ENCODE assay signal across 12 mouse cellular contexts in genomic region chr6:83315293-83315692, GRCm38 (mm10). TPM values are rescaled to one million over a fixed set of nuclear protein-coding genes. Genes with fewer than 3 reads are reported as not detected.
DNase-seq lines count a peak whose midpoint lies in the region; ATAC-seq and TF ChIP-seq lines count a peak whose summit lies in the region.
"Had no signal": no experiment of that assay in that cellular context is flagged by ENCODE, and none has a peak within 500 bp of the region (broad histone marks: within the 10 kb centered on the region; RNA-seq: fewer than 3 reads in every experiment).

No protein-coding gene starts in this region.

- no peak for TF ChIP-seq CTCF in MEL (IDR thresholded peaks at IDR 0.05 in 2 of 3, conservative IDR thresholded peaks at IDR 0.05 in 1 of 3; ENCODE audit: control insufficient read depth in 1 of 3, insufficient read depth in 1 of 3, low read depth in 2 of 3, low read length in 3 of 3, poor library complexity in 1 of 3, severe bottlenecking in 1 of 3)

- TF ChIP-seq EP300 in MEL (IDR thresholded peaks at IDR 0.05; ENCODE audit: low read depth in 1 of 2, low read length in 2 of 2) = no peak

- DNase-seq in kidney, postnatal 36 days = no peak
- no peak for DNase-seq in MEL (ENCODE audit: low read depth, low spot score)
- no peak for DNase-seq in liver, embryonic 13.5 days
- no peak for DNase-seq in yolk sac, embryonic 10.5 days (ENCODE audit: low spot score)
- no peak for DNase-seq in thymus, postnatal 4 days
- DNase-seq: cerebellum, postnatal 36 days; gastrocnemius, postnatal 36 days; kidney, adult 9 months had no signal

- peaks cover 75% of the 10 kb centered on the region for H3K4me1 ChIP-seq in erythroblast, embryonic 14.5 days (ENCODE audit: control insufficient read depth)
- H3K4me1 ChIP-seq in kidney, embryonic 16.5 days (ENCODE audit: insufficient read depth, low read length) = peaks cover 19% of the 10 kb centered on the region
- H3K4me1 ChIP-seq in MEL (ENCODE audit: control insufficient read depth in 1 of 2, insufficient read depth in 2 of 2, low read length in 2 of 2) = peaks cover 4 to 12% of the 10 kb centered on the region in 2 experiments; a peak in 3 of 4 replicates
- H3K4me1 ChIP-seq in liver, embryonic 13.5 days (replicated peaks) = peaks cover 70% of the 10 kb centered on the region

- H3K27ac ChIP-seq in kidney, embryonic 16.5 days (ENCODE audit: low read length) = no peak overlapping the region
- no peak overlapping the region; the same call in 1 of the 2 replicates for H3K27ac ChIP-seq in MEL (ENCODE audit: control insufficient read depth, low read depth, low read length)
- H3K27ac ChIP-seq in liver, embryonic 13.5 days = peak overlapping the region; percentile 92

- H3K4me3 ChIP-seq in erythroblast, embryonic 14.5 days (replicated peaks) = peak overlapping the region; percentile 79
- no peak overlapping the region for H3K4me3 ChIP-seq in kidney, embryonic 16.5 days (ENCODE audit: low read length)
- 0 out of 4 replicates have a peak overlapping the region, but pooled peaks have one; percentile 8 to 81 for H3K4me3 ChIP-seq in MEL (ENCODE audit: control insufficient read depth in 1 of 2, insufficient read depth in 1 of 2, low read depth in 2 of 2, low read length in 2 of 2)
- H3K4me3 ChIP-seq in liver, embryonic 13.5 days (replicated peaks) = peak overlapping the region; percentile 83

- no peak for TF ChIP-seq RAD21 in MEL (IDR thresholded peaks at IDR 0.05; ENCODE audit: low read depth, low read length)

- no peaks in the 10 kb centered on the region for H3K9me3 ChIP-seq in erythroblast, embryonic 14.5 days (ENCODE audit: control insufficient read depth, low read length)
- no peaks in the 10 kb centered on the region for H3K9me3 ChIP-seq in kidney, embryonic 16.5 days (ENCODE audit: low read length)
- no peaks in the 10 kb centered on the region for H3K9me3 ChIP-seq in MEL (replicated peaks; ENCODE audit: insufficient read depth, low read length)
- no peaks in the 10 kb centered on the region for H3K9me3 ChIP-seq in liver, embryonic 13.5 days (replicated peaks)

- no peak for TF ChIP-seq POLR2A in MEL (IDR thresholded peaks at IDR 0.05; ENCODE audit: control insufficient read depth in 1 of 2, insufficient read depth in 1 of 2, low read depth in 1 of 2, low read length in 2 of 2, poor library complexity in 1 of 2)

- H3K79me2 ChIP-seq in MEL (ENCODE audit: control insufficient read depth, insufficient read depth, low read length, poor library complexity) = peaks cover 37% of the 10 kb centered on the region

- H3K9ac ChIP-seq in kidney, embryonic 16.5 days (replicated peaks; ENCODE audit: low read length) = no peak overlapping the region
- peak overlapping the region; percentile 92 for H3K9ac ChIP-seq in MEL (ENCODE audit: control insufficient read depth, low read depth, low read length, poor library complexity, severe bottlenecking)
- peak overlapping the region; percentile 88 for H3K9ac ChIP-seq in liver, embryonic 13.5 days

- peaks cover 61% of the 10 kb centered on the region for H3K36me3 ChIP-seq in erythroblast, embryonic 14.5 days (ENCODE audit: control insufficient read depth)
- peaks cover 14% of the 10 kb centered on the region for H3K36me3 ChIP-seq in kidney, embryonic 16.5 days (ENCODE audit: insufficient read depth, low read length)
- H3K36me3 ChIP-seq in MEL (ENCODE audit: control insufficient read depth in 1 of 2, insufficient read depth in 2 of 2, low read length in 2 of 2) = peaks cover 16 to 21% of the 10 kb centered on the region in 2 experiments
- H3K36me3 ChIP-seq in liver, embryonic 13.5 days = peaks cover 39% of the 10 kb centered on the region

- no peak for ATAC-seq in erythroblast, adult 5-6 weeks (replicated peaks; ENCODE audit: low FRiP score, poor library complexity, severe bottlenecking)
- ATAC-seq in kidney, embryonic 16.5 days (ENCODE audit: low FRiP score, low TSS enrichment) = no peak
- no peak for ATAC-seq in liver, embryonic 13.5 days (ENCODE audit: low read depth)
- ATAC-seq: activated CD4-positive, CD25-positive, alpha-beta regulatory T cell, adult 4 months had no signal

- H3K27me3 ChIP-seq in erythroblast, embryonic 14.5 days (ENCODE audit: control insufficient read depth) = no peaks in the 10 kb centered on the region
- no peaks in the 10 kb centered on the region for H3K27me3 ChIP-seq in kidney, embryonic 16.5 days (ENCODE audit: insufficient read depth, low read length)
- H3K27me3 ChIP-seq in MEL (ENCODE audit: control insufficient read depth in 1 of 2, insufficient read depth in 2 of 2, low read length in 2 of 2) = no peaks in the 10 kb centered on the region
- no peaks in the 10 kb centered on the region for H3K27me3 ChIP-seq in liver, embryonic 13.5 days

- peak overlapping the region; percentile 86; the same call in 1 of the 2 replicates for H3K4me2 ChIP-seq in kidney, embryonic 16.5 days (replicated peaks; ENCODE audit: low read depth, low read length)
- peak overlapping the region; percentile 81 for H3K4me2 ChIP-seq in liver, embryonic 13.5 days

TF ChIP-seq in MEL, 35 proteins besides CTCF, POLR2A, EP300 and RAD21:
- TF ChIP-seq CHD1 (IDR thresholded peaks at IDR 0.05; ENCODE audit: low read depth, low read length) (no peak), ZMIZ1 (IDR thresholded peaks at IDR 0.05; ENCODE audit: low read depth, low read length) (no peak), NRF1 (IDR thresholded peaks at IDR 0.05; ENCODE audit: insufficient read depth, low read depth, low read length, poor library complexity, severe bottlenecking) (no peak), ZNF384 (IDR thresholded peaks at IDR 0.05; ENCODE audit: low read depth, low read length) (no peak), MXI1 (IDR thresholded peaks at IDR 0.05; ENCODE audit: low read depth, low read length) (no peak), POLR2AphosphoS5 (IDR thresholded peaks at IDR 0.05; ENCODE audit: borderline replicate concordance, low read depth, low read length) (no peak), POLR2AphosphoS2 (IDR thresholded peaks at IDR 0.05; ENCODE audit: low read length) (no peak), CHD2 (IDR thresholded peaks at IDR 0.05; ENCODE audit: low read length) (no peak), ETS1 (IDR thresholded peaks at IDR 0.05; ENCODE audit: low read depth, low read length) (no peak), TBP (IDR thresholded peaks at IDR 0.05; ENCODE audit: low read depth, low read length) (no peak), ZC3H11A (IDR thresholded peaks at IDR 0.05; ENCODE audit: low read depth, low read length) (no peak), KAT2A (conservative IDR thresholded peaks at IDR 0.05; ENCODE audit: low read depth, low read length) (no peak), BHLHE40 (IDR thresholded peaks at IDR 0.05; ENCODE audit: borderline replicate concordance, low read depth, low read length) (no peak), HCFC1 (IDR thresholded peaks at IDR 0.05; ENCODE audit: low read depth, low read length) (no peak)

RNA-seq across cellular contexts. Expression of gene Mthfd2, which starts 10.4 kb away (rescaled TPM):
- polyA plus RNA-seq in erythroblast, embryonic 14.5 days (2012) = 5.3 and 6.1 TPM in 2 replicates
- total RNA-seq in erythroblast, adult 5-6 weeks (2015; ENCODE audit: low replicate concordance) = 13.8 and 21.1 TPM in 2 replicates
- total RNA-seq in erythroblast, adult 5-6 weeks (2017; ENCODE audit: low replicate concordance) = 21.8 and 29.0 TPM in 2 replicates
- 38.5 and 40.5 TPM in 2 replicates for polyA plus RNA-seq in kidney, embryonic 16.5 days (2015; fragmentation: Nextera tagmentation; extraction: Ambion mirVana)
- 80.5 and 155 TPM in 2 replicates for total RNA-seq in MEL (2012; rRNA removed)
- 100 to 1,000 TPM; 219 to 558 TPM for polyA plus RNA-seq in MEL (2012; ENCODE audit: insufficient read depth in 1 of 2, insufficient read length in 2 of 2, low read depth in 1 of 2, low replicate concordance in 2 of 2, missing spikeins in 1 of 2)
- polyA plus RNA-seq in liver, embryonic 13.5 days (2015; fragmentation: Nextera tagmentation; extraction: Ambion mirVana) = 90.3 and 106 TPM in 2 replicates

RNA-seq across cellular contexts. Expression of gene Mob1a, which starts 10.5 kb away (rescaled TPM):
- polyA plus RNA-seq in erythroblast, embryonic 14.5 days (2012) = 1.8 and 2.4 TPM in 2 replicates
- 51.6 and 54.6 TPM in 2 replicates for total RNA-seq in erythroblast, adult 5-6 weeks (2015; ENCODE audit: low replicate concordance)
- total RNA-seq in erythroblast, adult 5-6 weeks (2017; ENCODE audit: low replicate concordance) = 71.1 and 78.7 TPM in 2 replicates
- 70.0 and 73.8 TPM in 2 replicates for polyA plus RNA-seq in kidney, embryonic 16.5 days (2015; fragmentation: Nextera tagmentation; extraction: Ambion mirVana)
- total RNA-seq in MEL (2012; rRNA removed) = 71.2 and 74.7 TPM in 2 replicates
- polyA plus RNA-seq in MEL (2012; ENCODE audit: insufficient read depth in 1 of 2, insufficient read length in 2 of 2, low read depth in 1 of 2, low replicate concordance in 2 of 2, missing spikeins in 1 of 2) = 100 to 1,000 TPM in 1 of 2 experiments, 10 to 100 TPM in 1; 57.0 to 120 TPM
- 36.9 and 46.5 TPM in 2 replicates for polyA plus RNA-seq in liver, embryonic 13.5 days (2015; fragmentation: Nextera tagmentation; extraction: Ambion mirVana)

RNA-seq across cellular contexts. Expression of gene Bola3, which starts 33.7 kb away (rescaled TPM):
- 25.9 and 28.1 TPM in 2 replicates for polyA plus RNA-seq in erythroblast, embryonic 14.5 days (2012)
- total RNA-seq in erythroblast, adult 5-6 weeks (2015; ENCODE audit: low replicate concordance) = 99.1 and 113 TPM in 2 replicates
- total RNA-seq in erythroblast, adult 5-6 weeks (2017; ENCODE audit: low replicate concordance) = 93.6 and 115 TPM in 2 replicates
- 136 and 142 TPM in 2 replicates for polyA plus RNA-seq in kidney, embryonic 16.5 days (2015; fragmentation: Nextera tagmentation; extraction: Ambion mirVana)
- total RNA-seq in MEL (2012; rRNA removed) = 48.3 and 55.2 TPM in 2 replicates
- 100 to 1,000 TPM in 1 of 2 experiments, not detected in 1; 211 TPM for polyA plus RNA-seq in MEL (2012; ENCODE audit: insufficient read depth in 1 of 2, insufficient read length in 2 of 2, low read depth in 1 of 2, low replicate concordance in 2 of 2, missing spikeins in 1 of 2)
- 329 and 343 TPM in 2 replicates for polyA plus RNA-seq in liver, embryonic 13.5 days (2015; fragmentation: Nextera tagmentation; extraction: Ambion mirVana)

Comparison
In these comparisons a context has a peak if more than half of its experiments do, and no peak if none do; other contexts are left out.
1. RNA of gene Mob1a, which starts 10.5 kb away (polyA plus RNA-seq): 57.0 to 120 TPM in MEL, 70.0 to 73.8 TPM in kidney, embryonic 16.5 days and 36.9 to 46.5 TPM in liver, embryonic 13.5 days; 1.8 to 2.4 TPM in erythroblast, embryonic 14.5 days; every median in the first group is over 10 times any median in the second.